Mouse (Mus musculus): ENCODE measurements around the gene Rara. TPM values are rescaled to one million over a fixed set of nuclear protein-coding genes. Genes with fewer than 3 reads are reported as not detected.

Rara gene
- polyA plus RNA-seq, 1 experiment from 2014 or later = 22.4 TPM

GRCm38 (mm10) chr11:98935123-98935522 lies 7.5 kb downstream of the Rara start:
- peak; percentile 56 for ATAC-seq

GRCm38 (mm10) chr11:98936170-98936569 lies 8.6 kb downstream of the Rara start:
- 3% methylated on average over 29 of the region's 29 CpGs for WGBS
- H3K27ac ChIP-seq (ENCODE audit: low read depth, low read length) = peak overlapping the region; percentile 88
- no peaks in the 10 kb centered on the region for H3K9me3 ChIP-seq (ENCODE audit: control insufficient read depth)
- no peaks in the 10 kb centered on the region for H3K36me3 ChIP-seq (ENCODE audit: control insufficient read depth, insufficient read depth)
- peaks cover 37% of the 10 kb centered on the region for H3K4me1 ChIP-seq (replicated peaks; ENCODE audit: control insufficient read depth, insufficient read depth, low read length)
- ATAC-seq = 0 out of 2 replicates have a peak, but pooled peaks have one; percentile 6
- H3K27me3 ChIP-seq (replicated peaks; ENCODE audit: control insufficient read depth, insufficient read depth, low read length) = no peaks in the 10 kb centered on the region
- H3K9ac ChIP-seq (ENCODE audit: low read depth, low read length) = peak overlapping the region; percentile 80
- peak overlapping the region; percentile 75 for H3K4me3 ChIP-seq (ENCODE audit: low read depth, low read length)
- peak overlapping the region; percentile 96 for H3K4me2 ChIP-seq (replicated peaks; ENCODE audit: low read depth)
- TF ChIP-seq CTCF (IDR thresholded peaks at IDR 0.05; ENCODE audit: low read depth) = no peak

More at GRCm38 (mm10) chr11:98935123-98935522, 7.5 kb downstream of the Rara start:
- Histone ChIP-seq H3K36me3 (ENCODE audit: control insufficient read depth, insufficient read depth) (no peaks in the 10 kb centered on the region), H3K9me3 (ENCODE audit: control insufficient read depth) (no peaks in the 10 kb centered on the region), H3K4me3 (ENCODE audit: low read depth, low read length) (no peak overlapping the region), H3K4me2 (replicated peaks; ENCODE audit: low read depth) (peak overlapping the region; percentile 18; the same call in 1 of the 2 replicates), H3K27ac (ENCODE audit: low read depth, low read length) (peak overlapping the region; percentile 66), H3K9ac (ENCODE audit: low read depth, low read length) (no peak overlapping the region), H3K27me3 (replicated peaks; ENCODE audit: control insufficient read depth, insufficient read depth, low read length) (no peaks in the 10 kb centered on the region), H3K4me1 (replicated peaks; ENCODE audit: control insufficient read depth, insufficient read depth, low read length) (peaks cover 33% of the 10 kb centered on the region)
- 57% methylated on average over 3 of the region's 3 CpGs for WGBS
- TF ChIP-seq CTCF (IDR thresholded peaks at IDR 0.05; ENCODE audit: low read depth) = no peak; the same call in 1 of the 2 replicates

- peak; percentile 20 for ATAC-seq
- 0 out of 2 replicates have a peak, but pooled peaks have one; percentile 10 for TF ChIP-seq CTCF (IDR thresholded peaks at IDR 0.05; ENCODE audit: low read depth)
- H3K36me3 ChIP-seq (ENCODE audit: control insufficient read depth, insufficient read depth) = no peaks in the 10 kb centered on the region
- peaks cover 32% of the 10 kb centered on the region for H3K4me1 ChIP-seq (replicated peaks; ENCODE audit: control insufficient read depth, insufficient read depth, low read length)
- 3% methylated on average over 23 of the region's 23 CpGs for WGBS
- H3K9ac ChIP-seq (ENCODE audit: low read depth, low read length) = peak overlapping the region; percentile 80
- H3K27me3 ChIP-seq (replicated peaks; ENCODE audit: control insufficient read depth, insufficient read depth, low read length) = no peaks in the 10 kb centered on the region
- peak overlapping the region; percentile 75 for H3K4me3 ChIP-seq (ENCODE audit: low read depth, low read length)
- H3K9me3 ChIP-seq (ENCODE audit: control insufficient read depth) = no peaks in the 10 kb centered on the region
- peak overlapping the region; percentile 96 for H3K4me2 ChIP-seq (replicated peaks; ENCODE audit: low read depth)
- H3K27ac ChIP-seq (ENCODE audit: low read depth, low read length) = peak overlapping the region; percentile 88
These were observed 9.2 kb downstream of the Rara start for GRCm38 (mm10) chr11:98936606-98937409.

- peak overlapping the region; percentile 80 for H3K9ac ChIP-seq (ENCODE audit: low read depth, low read length)
- no peak for TF ChIP-seq CTCF (IDR thresholded peaks at IDR 0.05; ENCODE audit: low read depth)
- peak; percentile 85 for ATAC-seq
- H3K27ac ChIP-seq (ENCODE audit: low read depth, low read length) = peak overlapping the region; percentile 88
- no peaks in the 10 kb centered on the region for H3K36me3 ChIP-seq (ENCODE audit: control insufficient read depth, insufficient read depth)
- H3K4me3 ChIP-seq (ENCODE audit: low read depth, low read length) = peak overlapping the region; percentile 75
- peak overlapping the region; percentile 96 for H3K4me2 ChIP-seq (replicated peaks; ENCODE audit: low read depth)
- H3K9me3 ChIP-seq (ENCODE audit: control insufficient read depth) = no peaks in the 10 kb centered on the region
- peaks cover 30% of the 10 kb centered on the region for H3K4me1 ChIP-seq (replicated peaks; ENCODE audit: control insufficient read depth, insufficient read depth, low read length)
- whole genome bisulfite sequencing = under 1% methylated on average over 35 of the region's 38 CpGs
- H3K27me3 ChIP-seq (replicated peaks; ENCODE audit: control insufficient read depth, insufficient read depth, low read length) = no peaks in the 10 kb centered on the region
These were observed 9.8 kb downstream of the Rara start for GRCm38 (mm10) chr11:98937410-98937913.

- H3K9ac ChIP-seq (ENCODE audit: low read depth, low read length) = peak overlapping the region; percentile 80
- peak overlapping the region; percentile 96 for H3K4me2 ChIP-seq (replicated peaks; ENCODE audit: low read depth)
- H3K4me3 ChIP-seq (ENCODE audit: low read depth, low read length) = peak overlapping the region; percentile 75
- peak; percentile 7; the same call in 1 of the 2 replicates for ATAC-seq
- no peak for TF ChIP-seq CTCF (IDR thresholded peaks at IDR 0.05; ENCODE audit: low read depth)
- H3K4me1 ChIP-seq (replicated peaks; ENCODE audit: control insufficient read depth, insufficient read depth, low read length) = peaks cover 26% of the 10 kb centered on the region
- 1% methylated on average over 39 of the region's 39 CpGs for WGBS
- peak overlapping the region; percentile 88 for H3K27ac ChIP-seq (ENCODE audit: low read depth, low read length)
- no peaks in the 10 kb centered on the region for H3K36me3 ChIP-seq (ENCODE audit: control insufficient read depth, insufficient read depth)
- H3K27me3 ChIP-seq (replicated peaks; ENCODE audit: control insufficient read depth, insufficient read depth, low read length) = no peaks in the 10 kb centered on the region
- H3K9me3 ChIP-seq (ENCODE audit: control insufficient read depth) = no peaks in the 10 kb centered on the region
These were observed 10.5 kb downstream of the Rara start for GRCm38 (mm10) chr11:98937914-98938694.

- Histone ChIP-seq H3K27ac (ENCODE audit: low read depth, low read length) (no peak overlapping the region), H3K4me3 (ENCODE audit: low read depth, low read length) (peak overlapping the region; percentile 75), H3K9me3 (ENCODE audit: control insufficient read depth) (no peaks in the 10 kb centered on the region), H3K4me1 (replicated peaks; ENCODE audit: control insufficient read depth, insufficient read depth, low read length) (peaks cover 26% of the 10 kb centered on the region), H3K9ac (ENCODE audit: low read depth, low read length) (peak overlapping the region; percentile 80; the same call in 1 of the 2 replicates), H3K36me3 (ENCODE audit: control insufficient read depth, insufficient read depth) (no peaks in the 10 kb centered on the region), H3K27me3 (replicated peaks; ENCODE audit: control insufficient read depth, insufficient read depth, low read length) (no peaks in the 10 kb centered on the region), H3K4me2 (replicated peaks; ENCODE audit: low read depth) (peak overlapping the region; percentile 96)
- no peak for ATAC-seq
- TF ChIP-seq CTCF (IDR thresholded peaks at IDR 0.05; ENCODE audit: low read depth) = 0 out of 2 replicates have a peak, but pooled peaks have one; percentile 2
- WGBS = 41% methylated on average over 7 of the region's 7 CpGs
These were observed 11.1 kb downstream of the Rara start for GRCm38 (mm10) chr11:98938701-98939083.
